Mouse (Mus musculus): ENCODE results near the gene Cpn1. TPM values are rescaled to one million over a fixed set of nuclear protein-coding genes. Genes with fewer than 3 reads are reported as not detected.

Gene Cpn1
- polyA plus RNA-seq, 1 experiment from 2014 or later, result 0.39 TPM

Other genes with a start within 250 kb of the Cpn1 start
- 6.5 and 7.8 TPM in 2 replicates for gene Cutc, start 233.6 kb downstream of the Cpn1 start, polyA plus RNA-seq (2015; fragmentation: Nextera tagmentation; extraction: Ambion mirVana)
- gene Cox15, start 233.6 kb downstream of the Cpn1 start, polyA plus RNA-seq (2015; fragmentation: Nextera tagmentation; extraction: Ambion mirVana), result 10.4 and 11.8 TPM in 2 replicates
- not detected in 2 replicates for gene Abcc2, start 204.4 kb downstream of the Cpn1 start, polyA plus RNA-seq (2015; fragmentation: Nextera tagmentation; extraction: Ambion mirVana)
- 7.3 and 8.3 TPM in 2 replicates for gene Dnmbp, start 46.4 kb downstream of the Cpn1 start, polyA plus RNA-seq (2015; fragmentation: Nextera tagmentation; extraction: Ambion mirVana)
- not detected in 2 replicates for gene Cyp2c23, start 42.7 kb upstream of the Cpn1 start, polyA plus RNA-seq (2015; fragmentation: Nextera tagmentation; extraction: Ambion mirVana)
- 20.8 and 23.5 TPM in 2 replicates for gene Erlin1, start 83.2 kb upstream of the Cpn1 start, polyA plus RNA-seq (2015; fragmentation: Nextera tagmentation; extraction: Ambion mirVana)
- gene Chuk, start 120.9 kb upstream of the Cpn1 start, polyA plus RNA-seq (2015; fragmentation: Nextera tagmentation; extraction: Ambion mirVana), result 61.7 and 72.4 TPM in 2 replicates
- gene Cwf19l1, start 149.3 kb upstream of the Cpn1 start, polyA plus RNA-seq (2015; fragmentation: Nextera tagmentation; extraction: Ambion mirVana), result 39.7 and 44.0 TPM in 2 replicates
- gene Bloc1s2, start 159.9 kb upstream of the Cpn1 start, polyA plus RNA-seq (2015; fragmentation: Nextera tagmentation; extraction: Ambion mirVana), result 150 and 152 TPM in 2 replicates
- not detected in 2 replicates for gene Pkd2l1, start 205.9 kb upstream of the Cpn1 start, polyA plus RNA-seq (2015; fragmentation: Nextera tagmentation; extraction: Ambion mirVana)
- 1.8 and 2.1 TPM in 2 replicates for gene Scd3, start 216.7 kb upstream of the Cpn1 start, polyA plus RNA-seq (2015; fragmentation: Nextera tagmentation; extraction: Ambion mirVana)